Mouse (Mus musculus) thymus, adult 2 months (tissue): ENCODE data around the gene Muc1.

ENCODE experiments used
- CTCF ChIP-seq: fragments of 200-500 bp; IDR thresholded peaks from 2 replicates; pipeline ENCODE4 v1.5.1; 2012; ENCODE audit warnings: mild to moderate bottlenecking, control low read depth, low read length, moderate library complexity, borderline replicate concordance; ENCODE audit not compliant: control insufficient read depth, poor library complexity, insufficient read depth; ENCODE audit errors: extremely low read depth
- POLR2A ChIP-seq: fragments of 200-500 bp; IDR thresholded peaks from 2 replicates; pipeline ENCODE4 v1.6.1; 2012; ENCODE audit warnings: mild to moderate bottlenecking, low read length, control low read depth, moderate library complexity; ENCODE audit not compliant: control insufficient read depth, poor library complexity, insufficient read depth; ENCODE audit errors: extremely low read depth

- TF ChIP-seq POLR2A (peak; percentile 71), CTCF (0 out of 2 replicates have a peak, but pooled peaks have one; percentile 31)
Measured at GRCm38 (mm10) chr3:89195979-89196877, 32.6 kb upstream of the Muc1 start.
